Mouse (Mus musculus) kidney, postnatal 25 days (tissue): ENCODE data around the gene Aox2.
A peak's percentile ranks its signal among the peaks of the same experiment; 100 is the strongest.

ENCODE experiments used
- DNase-seq, 2 experiments: peaks; one replicate each; pipeline ENCODE4 v3.0.0; 2021; ENCODE audit warnings: mixed read lengths in 2 of 2

Aox2 gene

DNA sequence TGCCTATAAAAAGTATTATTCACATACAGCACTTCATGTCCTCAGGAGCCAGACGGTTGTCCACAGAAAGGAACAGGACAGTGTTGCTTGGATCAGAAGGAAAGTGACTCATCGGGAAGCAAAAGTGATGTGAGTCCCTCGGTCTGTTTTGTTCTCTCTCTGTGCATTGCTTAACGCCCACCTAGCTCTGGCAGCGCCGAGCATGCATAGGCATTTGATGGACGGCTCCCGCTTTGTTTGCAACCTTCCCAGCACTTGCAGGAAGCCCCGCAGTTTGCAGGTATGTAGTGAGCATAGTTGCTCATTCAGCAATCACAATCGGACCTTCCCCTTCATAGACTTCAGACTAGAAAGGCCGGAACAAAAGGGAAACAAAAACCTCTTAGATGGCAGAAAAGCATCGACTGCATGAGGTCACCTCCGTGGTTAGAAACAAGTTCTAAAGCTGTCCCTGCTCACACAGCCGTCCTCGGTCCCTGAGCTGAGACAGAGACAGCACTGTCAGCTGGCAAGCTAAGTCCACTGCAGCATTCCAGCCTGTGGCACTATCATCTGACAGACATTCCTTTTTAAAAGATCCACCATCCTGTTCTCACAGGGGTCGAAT is 11.8 kb downstream of the Aox2 start:
- DNase-seq: no peak

DNA sequence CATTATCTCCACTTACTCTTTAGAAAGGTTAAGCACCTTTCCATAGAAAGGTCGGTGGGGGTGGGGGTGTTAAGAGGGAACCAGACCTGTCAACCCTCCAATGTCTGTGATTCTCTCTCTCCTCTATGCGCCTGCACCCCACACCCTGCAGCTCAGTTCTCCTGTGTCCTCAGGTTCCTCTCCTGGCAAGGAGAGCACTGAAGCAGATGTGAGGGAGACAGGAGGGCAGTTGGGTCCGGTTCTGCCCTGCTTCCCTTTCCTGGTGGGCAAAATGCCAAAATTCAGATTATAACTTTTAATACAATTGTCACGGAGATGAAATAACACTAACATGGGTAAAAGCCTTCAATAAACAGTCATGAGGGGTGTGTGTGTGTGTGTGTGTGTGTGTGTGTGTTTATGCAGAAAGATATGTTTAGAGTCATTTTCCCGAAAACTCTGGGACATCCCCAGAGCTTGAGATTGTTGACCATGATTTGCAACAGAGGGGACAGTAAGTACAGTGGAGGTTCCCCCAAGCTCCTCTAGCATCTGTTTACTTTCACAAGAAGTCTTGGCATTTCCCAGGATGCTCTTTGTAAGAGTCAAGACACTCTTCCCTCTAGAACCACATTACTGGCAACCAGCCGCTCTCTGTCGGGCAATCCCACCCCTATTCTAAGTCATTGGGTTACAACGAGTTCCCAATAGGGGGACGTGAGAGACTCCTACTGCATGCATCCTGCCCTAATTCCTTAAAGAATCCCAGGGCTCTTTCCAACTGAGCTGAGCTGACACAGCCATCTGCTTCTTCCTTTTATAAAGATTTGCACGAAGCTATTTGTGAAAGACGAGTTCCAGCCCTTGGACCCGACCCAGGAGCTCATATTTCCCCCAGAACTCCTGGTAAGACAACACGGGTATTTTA is 13.5 kb downstream of the Aox2 start:
- DNase-seq: no peak

DNA sequence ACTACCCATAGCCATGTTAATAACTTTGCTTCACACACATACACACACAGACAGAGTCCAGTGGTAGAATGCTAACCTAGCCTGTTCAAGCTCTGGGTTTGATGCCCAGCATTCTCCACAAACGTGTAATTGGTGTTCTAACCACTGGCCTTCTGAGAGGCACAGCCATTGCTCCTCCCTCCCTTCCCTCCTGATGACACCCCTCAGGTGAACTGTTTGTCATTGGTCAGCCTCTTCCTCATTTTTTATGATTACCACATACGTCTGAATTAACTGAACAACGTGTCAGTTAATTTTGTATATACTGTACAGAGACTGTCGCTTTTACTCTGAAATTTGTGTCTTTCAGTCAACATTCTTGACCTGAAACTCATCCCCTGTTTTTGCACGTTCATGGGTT is 16.6 kb downstream of the Aox2 start:
- no peak for DNase-seq

DNA sequence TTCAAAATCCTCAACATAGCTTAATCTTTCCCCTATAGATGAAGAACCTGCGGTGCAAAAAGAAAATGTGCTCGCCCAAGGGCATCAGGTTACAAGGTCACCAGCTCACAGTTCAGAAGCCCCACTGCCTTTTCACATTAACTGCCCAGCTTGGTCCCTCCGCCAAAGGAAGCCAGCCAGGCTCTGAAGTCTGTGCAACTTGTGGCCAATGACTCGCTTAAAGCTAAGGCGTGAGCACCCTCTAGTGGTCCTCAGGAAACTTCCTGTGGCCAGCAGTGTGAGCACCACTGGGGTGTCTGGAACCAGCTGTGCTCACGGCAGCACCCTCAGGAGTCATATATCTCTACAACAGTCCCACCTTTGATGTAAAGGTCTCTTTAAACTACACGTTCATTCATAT is 18.2 kb downstream of the Aox2 start:
- peak; percentile 84 for DNase-seq

DNA sequence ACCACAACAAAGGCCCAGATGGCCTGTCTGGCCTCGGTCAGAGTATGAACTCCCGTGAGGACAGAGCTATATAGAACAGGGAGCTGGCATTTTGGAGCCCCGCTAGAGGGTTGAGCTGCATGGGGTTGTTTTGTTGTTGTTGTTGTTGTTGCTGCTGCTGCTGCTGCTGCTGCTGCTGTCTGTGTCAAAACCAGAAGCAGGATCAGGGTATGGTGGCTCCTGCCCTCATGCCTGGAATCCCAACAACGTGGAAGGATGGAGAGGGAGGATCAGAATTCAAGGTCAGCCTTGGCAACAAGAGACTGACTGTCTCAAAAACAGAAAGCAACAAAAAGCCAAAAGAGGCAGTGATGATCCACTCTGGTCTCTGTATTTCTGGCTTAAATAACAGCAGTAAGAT is 18.7 kb downstream of the Aox2 start:
- DNase-seq: no peak

- DNase-seq: no peak
These were observed 20.2 kb downstream of the Aox2 start for GRCm38 (mm10) chr1:58298347-58298746.

- DNase-seq: no peak
These were observed 22.9 kb downstream of the Aox2 start for GRCm38 (mm10) chr1:58301073-58301472.

- no peak for DNase-seq
These were observed 23.9 kb downstream of the Aox2 start for GRCm38 (mm10) chr1:58302015-58302414.

- no peak for DNase-seq
These were observed 24.9 kb downstream of the Aox2 start for GRCm38 (mm10) chr1:58303009-58303408.

DNA sequence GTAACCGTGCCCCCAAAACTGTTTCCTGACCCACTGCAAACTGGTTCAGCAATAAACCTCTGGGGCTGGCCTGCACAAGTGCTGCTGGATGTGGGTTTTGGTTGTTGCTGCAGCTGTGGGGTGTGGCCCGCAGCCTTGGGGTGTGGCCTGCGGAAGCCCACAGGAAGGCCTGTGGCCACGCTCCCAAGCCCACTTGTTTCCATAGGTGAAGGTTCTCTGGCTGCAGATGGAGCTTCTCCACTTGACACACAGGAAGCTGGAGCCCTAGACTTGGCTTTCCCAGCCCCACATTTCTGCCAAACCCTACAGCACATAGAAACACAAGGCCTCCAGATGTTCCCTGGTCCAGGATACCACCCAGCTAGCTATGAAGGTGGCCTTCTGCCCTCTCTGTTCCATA is 25.6 kb downstream of the Aox2 start:
- DNase-seq: no peak

DNA sequence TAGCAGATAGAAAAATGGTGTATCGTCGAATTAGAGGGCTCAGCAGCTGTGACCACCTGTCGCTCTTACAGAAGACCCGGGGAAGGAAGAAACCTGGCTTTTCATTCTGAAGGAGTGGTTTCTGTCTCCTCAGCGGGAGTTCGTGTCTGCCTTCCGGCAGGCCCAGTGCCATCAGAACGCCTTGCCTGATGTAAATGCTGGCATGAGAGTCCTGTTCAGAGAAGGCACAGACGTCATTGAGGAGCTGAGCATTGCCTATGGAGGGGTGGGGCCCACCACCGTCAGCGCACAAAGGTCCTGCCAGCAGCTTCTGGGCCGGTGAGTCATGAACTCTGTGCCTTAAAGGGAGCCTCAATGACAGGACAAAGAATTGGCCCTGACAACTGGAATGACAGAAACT is 26.2 kb downstream of the Aox2 start:
- DNase-seq: no peak

DNA sequence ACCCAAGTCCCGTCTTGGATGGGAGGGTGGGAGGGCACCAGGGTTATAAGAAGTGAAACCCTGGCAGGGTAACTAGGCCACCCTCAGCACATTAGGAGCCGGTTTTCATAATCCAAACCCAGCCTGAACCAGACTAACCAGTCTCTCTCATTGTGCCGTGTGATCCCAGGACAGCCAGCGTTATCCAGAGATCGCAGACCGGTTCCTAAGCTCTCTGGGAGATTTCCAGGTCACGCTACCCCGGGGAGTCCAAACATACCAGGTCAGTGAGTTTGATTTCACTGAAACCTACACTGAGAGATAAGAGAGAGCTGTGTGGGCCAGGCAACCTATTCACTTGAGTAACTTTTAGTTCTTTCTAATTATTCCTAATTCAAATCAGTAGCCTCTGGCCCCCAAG is 29.1 kb downstream of the Aox2 start:
- DNase-seq: peak; percentile 35 to 69

DNA sequence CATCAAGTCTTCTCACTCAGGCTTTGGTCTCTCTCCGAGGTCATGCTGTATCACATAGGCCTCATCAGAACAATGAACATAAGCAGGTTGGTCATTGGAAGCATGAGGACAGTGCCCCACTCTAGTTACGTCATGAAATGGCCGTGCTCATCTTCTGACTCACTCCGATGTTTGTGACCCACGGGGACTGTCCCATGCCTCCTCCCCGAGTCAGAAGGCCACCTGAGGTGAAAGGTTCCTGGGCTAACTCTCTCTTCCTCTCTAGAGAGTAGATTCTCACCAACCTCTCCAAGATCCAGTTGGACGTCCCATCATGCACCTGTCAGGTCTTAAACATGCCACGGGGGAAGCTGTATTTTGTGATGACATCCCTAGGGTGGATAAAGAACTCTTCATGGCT is 30.5 kb downstream of the Aox2 start:
- DNase-seq: no peak

DNA sequence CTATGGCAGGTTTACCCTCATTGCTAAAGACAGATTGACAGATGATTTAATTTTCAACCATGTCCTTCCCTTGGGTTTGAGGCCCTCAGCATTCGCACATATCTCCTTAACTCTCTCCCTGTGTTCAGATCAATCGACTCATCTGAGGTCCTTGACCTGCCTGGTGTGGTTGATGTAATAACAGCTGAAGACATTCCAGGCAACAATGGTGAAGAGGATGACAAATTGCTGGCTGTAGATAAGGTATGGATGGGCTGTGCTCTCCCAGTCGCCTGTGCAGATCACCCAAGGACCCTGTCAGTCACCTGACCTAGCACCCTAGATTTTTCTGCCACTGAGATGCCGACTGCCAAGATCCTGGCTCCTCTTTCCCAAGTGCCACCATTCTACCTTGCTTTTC is 31.7 kb downstream of the Aox2 start:
- no peak for DNase-seq

GRCm38 (mm10) chr1:58311221-58311864 is 33.2 kb downstream of the Aox2 start:
- no peak for DNase-seq

GRCm38 (mm10) chr1:58313173-58313572 is 35.0 kb downstream of the Aox2 start:
- DNase-seq: no peak

DNA sequence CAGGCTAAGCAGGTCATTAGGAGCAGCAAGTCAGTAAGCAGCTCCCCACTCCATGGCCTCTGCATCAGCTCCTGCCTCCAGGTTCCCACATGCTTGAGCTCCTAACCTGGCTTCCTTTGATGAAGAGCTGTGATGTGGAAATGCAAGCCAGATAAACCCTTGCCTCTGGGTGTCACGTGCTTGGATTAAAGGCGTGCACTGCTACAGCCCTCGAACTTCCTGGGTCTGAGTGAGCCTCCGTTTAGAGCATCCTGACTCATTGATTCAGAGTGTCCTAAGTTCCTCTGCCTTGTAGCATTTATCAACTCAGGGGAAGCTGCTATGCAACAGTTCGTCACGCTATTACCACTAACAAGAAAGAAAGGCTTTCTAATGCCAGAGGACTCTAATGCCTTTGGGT is 37.4 kb downstream of the Aox2 start:
- no peak for DNase-seq

DNA sequence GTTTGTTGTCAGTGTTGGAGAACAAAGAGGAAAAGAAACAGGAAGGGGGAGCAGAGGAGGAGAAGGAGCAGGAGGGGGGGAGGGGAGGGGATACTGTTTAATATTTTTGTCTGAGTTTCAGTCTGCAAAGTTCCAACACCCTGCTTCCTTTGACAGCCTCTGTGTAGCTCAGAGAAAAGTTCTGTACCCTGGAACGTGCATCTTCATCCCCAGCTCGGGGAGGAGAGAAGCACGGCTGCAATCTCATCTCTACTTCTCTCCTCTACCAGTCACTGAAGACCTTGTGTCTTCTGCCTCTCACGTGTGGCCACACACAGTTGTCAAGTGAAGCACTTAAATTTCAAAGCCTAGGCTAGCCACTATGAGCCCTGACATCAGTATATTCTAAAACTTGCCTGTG is 55.1 kb downstream of the Aox2 start:
- no peak for DNase-seq

DNA sequence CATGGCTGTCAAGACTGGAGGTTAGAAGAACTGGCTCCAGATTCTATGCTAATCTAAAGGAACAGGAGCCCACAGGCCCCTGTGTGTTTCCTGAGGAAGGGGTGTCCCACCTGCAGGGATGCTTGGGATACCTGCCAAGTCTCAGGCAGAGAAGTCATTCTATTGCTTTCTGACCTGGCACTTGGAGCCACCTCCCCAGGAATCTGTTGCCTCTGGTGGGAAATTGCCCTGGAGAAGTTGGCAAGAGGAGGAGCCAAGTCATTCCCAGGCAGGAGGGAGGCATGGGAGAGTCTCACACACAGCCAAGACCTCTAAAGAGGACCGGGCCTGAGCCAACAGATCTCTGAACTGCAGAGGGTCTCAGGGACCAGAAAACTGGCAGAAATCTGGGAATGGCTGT is 61.8 kb downstream of the Aox2 start:
- no peak for DNase-seq

GRCm38 (mm10) chr1:58341576-58341975 is 63.5 kb downstream of the Aox2 start:
- peak; percentile 66 to 84 for DNase-seq

DNA sequence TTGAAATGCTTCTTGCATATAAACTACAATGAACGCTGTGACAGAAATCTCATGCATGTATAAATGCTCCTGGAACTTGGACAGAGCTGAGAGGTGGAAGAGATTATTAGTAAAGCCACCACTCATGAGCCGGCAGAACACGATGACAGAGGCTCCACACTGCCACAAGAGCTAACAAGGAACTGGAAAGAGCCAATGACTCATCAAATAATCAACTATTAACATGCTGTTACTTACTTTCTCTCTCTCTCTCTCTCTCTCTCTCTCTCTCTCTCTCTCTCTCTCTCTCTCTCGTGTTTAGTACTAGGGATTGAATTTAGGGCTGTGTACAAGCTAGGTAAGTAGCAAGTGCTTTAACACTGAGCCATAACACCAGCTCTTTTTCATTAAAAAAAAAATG is 65.7 kb downstream of the Aox2 start:
- no peak for DNase-seq

DNA sequence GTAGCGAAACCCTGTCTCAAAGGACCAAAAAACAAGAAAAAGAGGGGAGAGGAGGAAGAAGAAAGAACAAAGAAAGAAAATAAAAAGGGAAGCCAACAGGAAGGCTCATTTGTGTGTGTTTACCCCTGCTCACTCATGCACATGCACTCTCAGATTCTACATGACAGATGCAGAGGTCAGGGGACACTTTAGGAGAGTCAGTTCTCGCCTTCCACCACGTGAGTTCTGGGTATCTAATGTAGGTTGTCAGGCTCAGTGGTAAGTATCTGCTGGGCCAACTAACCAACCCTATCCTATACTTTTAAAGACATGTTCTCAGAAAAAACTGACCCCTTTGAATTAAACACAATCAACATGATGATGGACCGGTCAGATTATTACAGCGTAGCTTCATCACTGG is 66.4 kb downstream of the Aox2 start:
- DNase-seq: no peak

DNA sequence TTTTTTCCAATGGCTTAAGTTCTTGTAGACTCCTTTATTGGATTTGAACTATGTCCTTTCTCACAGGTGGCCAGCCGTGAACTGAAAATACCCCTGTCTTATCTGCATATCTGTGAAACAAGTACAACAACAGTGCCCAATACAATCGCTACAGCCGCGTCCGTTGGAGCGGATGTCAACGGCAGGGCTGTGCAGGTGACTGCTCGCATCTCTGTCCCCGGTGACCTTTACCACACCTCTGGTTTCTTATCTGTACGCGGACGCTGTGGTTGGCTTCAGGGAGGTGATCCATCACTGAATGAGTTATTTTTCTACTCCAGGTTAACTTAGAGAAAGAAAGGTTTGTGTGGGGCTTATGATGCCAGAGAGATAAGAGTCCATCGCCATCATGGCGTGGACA is 68.0 kb downstream of the Aox2 start:
- no peak for DNase-seq

DNA sequence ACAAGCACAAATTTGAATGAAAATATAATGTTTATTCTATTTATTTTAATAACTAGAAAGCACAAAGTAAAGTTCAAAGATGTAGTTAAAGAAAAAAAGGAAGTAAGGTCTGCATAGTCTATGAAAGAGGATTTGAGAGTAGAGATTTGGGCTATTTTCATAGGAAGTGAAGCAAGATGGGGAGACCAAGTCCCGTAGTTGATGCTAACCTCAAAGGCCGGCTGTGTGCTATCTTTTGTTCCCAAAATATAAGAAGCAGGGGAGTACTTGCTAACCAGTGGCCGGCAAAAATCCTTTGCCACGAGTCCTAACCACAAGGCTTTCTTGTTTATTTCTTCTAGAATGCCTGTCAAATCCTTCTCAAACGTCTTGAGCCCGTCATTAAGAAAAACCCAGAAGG is 70.6 kb downstream of the Aox2 start:
- no peak for DNase-seq
